Mouse (Mus musculus) liver, embryonic 16.5 days (tissue): Measurements from ENCODE around the gene Pmpcb. TPM values are rescaled to one million over a fixed set of nuclear protein-coding genes. Genes with fewer than 3 reads are reported as not detected.

Source experiments
- ATAC-seq: fragments of 200-750 bp; cut with Nextera tagmentation; 2 replicates; pipeline ENCODE4 v1.8.0; 2017; ENCODE audit warnings: low read depth, mild to moderate bottlenecking, moderate number of reproducible peaks, moderate library complexity
- H3K27ac ChIP-seq: fragments of 300-500 bp; sonication (generic); 2 replicates; pipeline ENCODE4 v1.5.1; 2014; ENCODE audit warnings: mild to moderate bottlenecking, low read length
- H3K27me3 ChIP-seq: fragments of 300-500 bp; sonication (generic); 2 replicates; pipeline ENCODE4 v1.6.1; 2014; ENCODE audit warnings: low read depth, low read length, mixed read lengths; ENCODE audit not compliant: control insufficient read depth, insufficient read depth
- H3K36me3 ChIP-seq: fragments of 300-500 bp; sonication (generic); 2 replicates; pipeline ENCODE4 v1.6.1; 2014; ENCODE audit warnings: mild to moderate bottlenecking; ENCODE audit not compliant: control insufficient read depth, insufficient read depth
- H3K4me1 ChIP-seq: fragments of 300-500 bp; sonication (generic); 2 replicates; pipeline ENCODE4 v1.6.1; 2014; ENCODE audit warnings: low read depth, low read length, mixed read lengths; ENCODE audit not compliant: control insufficient read depth
- H3K4me2 ChIP-seq: fragments of 300-500 bp; sonication (generic); 2 replicates; pipeline ENCODE4 v1.6.1; 2014; ENCODE audit warnings: low read depth, low read length, mixed read lengths
- H3K4me3 ChIP-seq: fragments of 300-500 bp; sonication (generic); 2 replicates; pipeline ENCODE4 v1.5.1; 2014; ENCODE audit warnings: low read depth, mild to moderate bottlenecking, low read length
- H3K9ac ChIP-seq: fragments of 300-500 bp; sonication (generic); 2 replicates; pipeline ENCODE4 v1.6.1; 2014; ENCODE audit warnings: low read depth, low read length
- H3K9me3 ChIP-seq: fragments of 300-500 bp; sonication (generic); replicated peaks from 2 replicates; pipeline ENCODE4 v1.6.1; 2016; ENCODE audit warnings: low read length; ENCODE audit not compliant: control insufficient read depth
- WGBS: fragments of 180-500 bp; shearing (Covaris S2); extraction: QIAGEN DNeasy Blood & Tissue Kit; methylation state at CpG from one replicate; pipeline ENCODE4 v1.1.7; 2014; ENCODE audit not compliant: insufficient replicate concordance; 5-methylcytosine and 5-hydroxymethylcytosine counted together
- polyA plus RNA-seq: library from polyadenylated mRNA; unstranded; fragments of >200 nt; fragmentation: Nextera tagmentation; extraction: Ambion mirVana; gene quantifications from 2 replicates; pipeline ENCODE4 v1.2.1, GENCODE M21; 2015

Pmpcb gene
- polyA plus RNA-seq, 1 experiment from 2014 or later = 38.4 TPM

DNA sequence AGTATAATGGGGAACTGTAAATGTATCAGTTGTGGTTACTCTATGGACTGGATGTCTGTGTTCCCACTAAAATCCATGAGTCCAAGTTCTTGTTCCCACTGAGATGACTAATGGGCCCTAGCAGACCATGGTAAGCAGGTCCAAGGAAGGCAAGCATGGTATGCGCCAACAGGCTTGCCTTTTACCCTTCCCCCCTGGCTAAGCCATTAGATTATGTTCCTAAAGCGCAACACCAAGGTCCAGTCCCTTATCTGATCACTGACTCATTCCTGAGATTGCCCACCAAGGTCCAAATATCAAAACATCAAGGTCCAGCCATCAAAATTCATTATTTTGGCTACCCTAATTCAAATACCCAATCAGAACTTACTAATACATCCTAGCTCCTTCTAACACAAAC is 17.7 kb upstream of the Pmpcb start:
- ATAC-seq = no peak
- Histone ChIP-seq H3K27ac (no peak overlapping the region), H3K36me3 (no peaks in the 10 kb centered on the region), H3K9ac (no peak overlapping the region), H3K9me3 (no peaks in the 10 kb centered on the region), H3K4me1 (no peaks in the 10 kb centered on the region), H3K27me3 (no peaks in the 10 kb centered on the region), H3K4me3 (no peak overlapping the region), H3K4me2 (no peak overlapping the region)
- 78% methylated on average over 2 of the region's 2 CpGs for WGBS

GRCm38 (mm10) chr5:21724427-21724826 is 12.5 kb upstream of the Pmpcb start:
- H3K27me3 ChIP-seq = no peaks in the 10 kb centered on the region
- H3K27ac ChIP-seq = no peak overlapping the region
- H3K4me1 ChIP-seq = no peaks in the 10 kb centered on the region
- no peaks in the 10 kb centered on the region for H3K36me3 ChIP-seq
- no peak overlapping the region for H3K9ac ChIP-seq
- no peak overlapping the region for H3K4me2 ChIP-seq
- no peak overlapping the region for H3K4me3 ChIP-seq
- H3K9me3 ChIP-seq = no peaks in the 10 kb centered on the region
- WGBS = 71% methylated on average over 1 of the region's 1 CpGs
- ATAC-seq = no peak

DNA sequence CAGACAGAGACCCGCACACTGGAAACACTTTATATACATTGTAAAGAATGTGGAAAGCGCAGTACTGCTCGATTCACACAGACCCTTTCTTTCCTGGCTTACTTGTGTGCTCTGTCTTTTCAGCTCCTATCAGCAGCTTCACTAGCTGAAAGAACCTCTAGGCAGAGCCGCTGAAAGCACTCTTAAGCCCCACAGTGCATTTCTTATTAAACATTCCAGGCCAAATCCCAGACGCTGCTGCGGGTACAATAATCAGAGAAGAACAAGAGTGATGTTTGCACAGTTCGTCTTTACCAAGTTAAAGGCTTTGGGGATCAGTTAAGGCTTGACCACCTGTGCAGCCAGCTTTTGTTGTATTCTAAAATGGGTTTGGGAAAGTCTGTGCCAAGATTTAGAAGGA is 12.1 kb upstream of the Pmpcb start:
- no peaks in the 10 kb centered on the region for H3K4me1 ChIP-seq
- no peaks in the 10 kb centered on the region for H3K27me3 ChIP-seq
- H3K36me3 ChIP-seq = no peaks in the 10 kb centered on the region
- H3K27ac ChIP-seq = no peak overlapping the region
- H3K9ac ChIP-seq = no peak overlapping the region
- WGBS = 66% methylated on average over 7 of the region's 7 CpGs
- no peaks in the 10 kb centered on the region for H3K9me3 ChIP-seq
- no peak for ATAC-seq
- H3K4me3 ChIP-seq = no peak overlapping the region
- no peak overlapping the region for H3K4me2 ChIP-seq

DNA sequence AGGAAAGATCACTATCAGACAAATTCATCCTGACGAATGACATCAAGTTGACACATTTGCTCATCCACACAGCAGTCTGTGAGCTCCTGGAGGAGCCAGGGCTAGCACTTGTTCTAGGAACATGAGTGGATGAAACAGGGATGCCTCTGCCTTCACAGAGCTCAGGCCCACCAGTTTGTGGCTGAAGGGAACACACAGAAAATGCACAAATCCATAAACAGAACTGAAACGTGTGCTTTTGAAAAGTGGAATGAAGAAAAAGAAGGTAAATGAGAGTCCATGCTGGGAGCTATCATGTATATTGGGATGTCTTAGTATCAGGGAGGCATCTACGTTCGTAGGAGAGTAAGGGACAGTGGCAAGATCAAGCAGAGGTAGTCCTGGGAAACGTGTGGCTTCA is 7.8 kb upstream of the Pmpcb start:
- Histone ChIP-seq H3K9me3 (no peaks in the 10 kb centered on the region), H3K27me3 (no peaks in the 10 kb centered on the region), H3K27ac (no peak overlapping the region), H3K4me3 (no peak overlapping the region), H3K4me2 (no peak overlapping the region), H3K36me3 (no peaks in the 10 kb centered on the region), H3K9ac (no peak overlapping the region), H3K4me1 (no peaks in the 10 kb centered on the region)
- WGBS = 58% methylated on average over 5 of the region's 5 CpGs
- no peak for ATAC-seq

GRCm38 (mm10) chr5:21732177-21732911 is 4.6 kb upstream of the Pmpcb start:
- Histone ChIP-seq H3K27me3 (no peaks in the 10 kb centered on the region), H3K4me3 (no peak overlapping the region), H3K9me3 (no peaks in the 10 kb centered on the region), H3K27ac (no peak overlapping the region), H3K4me1 (no peaks in the 10 kb centered on the region; the same call in 1 of the 2 replicates), H3K36me3 (no peaks in the 10 kb centered on the region), H3K4me2 (no peak overlapping the region), H3K9ac (no peak overlapping the region)
- WGBS = 69% methylated on average over 3 of the region's 3 CpGs
- ATAC-seq = no peak

DNA sequence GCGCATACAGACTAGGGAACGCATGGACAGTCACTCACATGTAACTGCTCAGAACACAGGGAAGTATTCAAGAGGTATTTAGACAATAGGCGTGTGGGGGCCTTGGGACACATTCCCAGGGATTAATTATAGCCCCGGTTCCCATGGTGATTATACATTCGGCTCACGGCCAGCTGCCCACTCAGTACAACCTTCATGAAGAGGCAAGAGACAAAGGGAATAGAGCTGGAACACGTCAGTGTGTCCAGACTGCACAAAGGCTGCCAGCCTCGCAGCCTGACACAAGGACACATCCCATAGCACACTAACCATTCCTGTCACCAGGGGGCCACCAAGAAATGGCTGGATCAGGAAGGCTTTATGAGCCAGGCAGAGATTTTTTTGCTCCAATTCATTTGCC is 4.0 kb upstream of the Pmpcb start:
- Histone ChIP-seq H3K4me3 (no peak overlapping the region), H3K4me2 (no peak overlapping the region), H3K4me1 (peaks cover 5% of the 10 kb centered on the region), H3K9me3 (no peaks in the 10 kb centered on the region), H3K27me3 (no peaks in the 10 kb centered on the region), H3K9ac (no peak overlapping the region), H3K36me3 (no peaks in the 10 kb centered on the region), H3K27ac (no peak overlapping the region)
- ATAC-seq = no peak
- WGBS = 63% methylated on average over 8 of the region's 8 CpGs

DNA sequence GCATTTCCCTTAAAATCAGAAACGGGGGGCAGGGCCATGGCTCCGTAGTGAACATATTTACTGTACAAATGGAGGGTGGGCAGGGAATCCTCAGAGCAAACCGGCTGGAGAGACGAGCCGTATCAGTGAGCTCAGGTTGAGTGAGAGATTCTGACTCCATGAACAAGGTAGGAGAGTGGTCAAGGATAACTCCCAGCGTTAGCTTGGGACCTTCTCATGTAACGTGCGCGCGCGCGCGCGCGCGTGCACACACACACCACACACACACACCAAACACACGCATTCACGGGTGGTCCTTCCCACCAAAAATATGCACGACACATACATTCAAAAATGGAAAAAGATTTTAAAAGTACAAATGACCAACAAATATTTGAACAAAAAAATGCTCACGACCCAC is 1.8 kb upstream of the Pmpcb start:
- no peak overlapping the region; the same call in 1 of the 2 replicates for H3K9ac ChIP-seq
- WGBS = 74% methylated on average over 20 of the region's 20 CpGs
- no peak for ATAC-seq
- no peaks in the 10 kb centered on the region for H3K27me3 ChIP-seq
- H3K36me3 ChIP-seq = no peaks in the 10 kb centered on the region; the same call in 1 of the 2 replicates
- no peak overlapping the region for H3K27ac ChIP-seq
- peak overlapping the region; percentile 28 for H3K4me2 ChIP-seq
- H3K4me1 ChIP-seq = peaks cover 8% of the 10 kb centered on the region
- H3K4me3 ChIP-seq = peak overlapping the region; percentile 45
- no peaks in the 10 kb centered on the region for H3K9me3 ChIP-seq

DNA sequence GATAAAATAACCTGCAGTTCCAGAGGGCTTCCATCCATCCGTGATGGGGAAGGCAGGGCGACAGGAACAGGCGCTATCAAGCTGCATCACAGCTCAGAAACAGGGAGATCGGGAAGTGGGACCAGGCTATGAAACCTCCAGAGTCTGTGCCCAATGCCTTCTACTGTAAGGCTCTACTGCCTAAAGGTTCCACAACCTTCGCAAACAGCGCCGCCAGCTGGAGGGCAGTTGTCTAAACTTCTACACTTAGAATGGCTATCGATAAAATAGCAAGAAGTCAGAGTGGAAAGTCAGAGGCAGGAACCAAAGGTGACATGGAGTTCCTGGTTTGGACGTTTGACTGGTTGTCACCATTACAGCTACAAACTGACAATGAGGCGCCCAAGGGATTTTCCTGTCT is 1.4 kb upstream of the Pmpcb start:
- peak; percentile 25; the same call in 1 of the 2 replicates for ATAC-seq

GRCm38 (mm10) chr5:21736046-21736445 is 895 bp upstream of the Pmpcb start:
- H3K4me3 ChIP-seq = no peak overlapping the region
- no peaks in the 10 kb centered on the region for H3K27me3 ChIP-seq
- H3K4me2 ChIP-seq = no peak overlapping the region
- H3K9me3 ChIP-seq = no peaks in the 10 kb centered on the region
- peaks cover 8% of the 10 kb centered on the region for H3K4me1 ChIP-seq
- no peak for ATAC-seq
- no peaks in the 10 kb centered on the region; the same call in 1 of the 2 replicates for H3K36me3 ChIP-seq
- no peak overlapping the region for H3K9ac ChIP-seq
- WGBS = 65% methylated on average over 11 of the region's 11 CpGs
- no peak overlapping the region for H3K27ac ChIP-seq

More for the DNA sequence above, 1.4 kb upstream of the Pmpcb start:
- Histone ChIP-seq H3K27ac (no peak overlapping the region), H3K27me3 (no peaks in the 10 kb centered on the region), H3K9ac (no peak overlapping the region), H3K4me3 (peak overlapping the region; percentile 45), H3K9me3 (no peaks in the 10 kb centered on the region), H3K4me2 (peak overlapping the region; percentile 28), H3K4me1 (peaks cover 8% of the 10 kb centered on the region), H3K36me3 (no peaks in the 10 kb centered on the region; the same call in 1 of the 2 replicates)
- 9% methylated on average over 10 of the region's 10 CpGs for WGBS
